Mouse (Mus musculus) liver, embryonic 13.5 days (tissue): ENCODE measurements around the gene D930020B18Rik. TPM values are rescaled to one million over a fixed set of nuclear protein-coding genes. Genes with fewer than 3 reads are reported as not detected.

ENCODE experiments used
- ATAC-seq: fragments of 200-750 bp; cut with Nextera tagmentation; 2 replicates; pipeline ENCODE4 v1.8.0; 2017; ENCODE audit warnings: low read depth, mild to moderate bottlenecking, moderate number of reproducible peaks, moderate library complexity
- DNase-seq: peaks from one replicate; pipeline ENCODE4 v3.0.0; 2022
- H3K27ac ChIP-seq: fragments of 300-500 bp; sonication (generic); 2 replicates; pipeline ENCODE4 v1.5.1; 2015; ENCODE audit warnings: moderate library complexity, mild to moderate bottlenecking, inconsistent platforms
- H3K27me3 ChIP-seq: fragments of 300-500 bp; sonication (generic); 2 replicates; pipeline ENCODE4 v1.6.1; 2015; ENCODE audit warnings: mild to moderate bottlenecking, inconsistent platforms
- H3K36me3 ChIP-seq: fragments of 300-500 bp; sonication (generic); 2 replicates; pipeline ENCODE4 v1.6.1; 2015; ENCODE audit warnings: mild to moderate bottlenecking, inconsistent platforms
- H3K4me1 ChIP-seq: fragments of 300-500 bp; sonication (generic); replicated peaks from 2 replicates; pipeline ENCODE4 v1.6.1; 2015; ENCODE audit warnings: inconsistent platforms
- H3K4me2 ChIP-seq: fragments of 300-500 bp; sonication (generic); 2 replicates; pipeline ENCODE4 v1.6.1; 2015; ENCODE audit warnings: inconsistent platforms, mild to moderate bottlenecking, moderate library complexity
- H3K4me3 ChIP-seq: fragments of 300-500 bp; sonication (generic); replicated peaks from 2 replicates; pipeline ENCODE4 v1.5.1; 2015; ENCODE audit warnings: mild to moderate bottlenecking, inconsistent platforms
- H3K9ac ChIP-seq: fragments of 300-500 bp; sonication (generic); 2 replicates; pipeline ENCODE4 v1.6.1; 2015; ENCODE audit warnings: mild to moderate bottlenecking, inconsistent platforms
- H3K9me3 ChIP-seq: fragments of 300-500 bp; sonication (generic); replicated peaks from 2 replicates; pipeline ENCODE4 v1.6.1; 2016; ENCODE audit warnings: inconsistent platforms
- WGBS: fragments of 180-500 bp; shearing (Covaris S2); methylation state at CpG from one replicate; pipeline ENCODE4 v1.1.7; 2015; ENCODE audit not compliant: insufficient replicate concordance; 5-methylcytosine and 5-hydroxymethylcytosine counted together
- polyA plus RNA-seq: library from polyadenylated mRNA; unstranded; fragments of >200 nt; fragmentation: Nextera tagmentation; extraction: Ambion mirVana; gene quantifications from 2 replicates; pipeline ENCODE4 v1.2.1, GENCODE M21; 2015

Gene D930020B18Rik
- polyA plus RNA-seq, 1 experiment from 2014 or later: not detected

GRCm38 (mm10) chr10:121705399-121706163 lies 64.2 kb downstream of the D930020B18Rik start:
- Histone ChIP-seq H3K27ac (no peak overlapping the region), H3K4me3 (no peak overlapping the region), H3K27me3 (no peaks in the 10 kb centered on the region), H3K4me1 (no peaks in the 10 kb centered on the region), H3K9ac (no peak overlapping the region), H3K9me3 (no peaks in the 10 kb centered on the region), H3K36me3 (no peaks in the 10 kb centered on the region), H3K4me2 (no peak overlapping the region)
- 70% methylated on average over 15 of the region's 15 CpGs for WGBS
- ATAC-seq (no peak), DNase-seq (no peak)

GRCm38 (mm10) chr10:121716862-121717261 lies 75.5 kb downstream of the D930020B18Rik start:
- ATAC-seq (no peak), DNase-seq (no peak)
- no peaks in the 10 kb centered on the region for H3K4me1 ChIP-seq
- H3K9me3 ChIP-seq: peaks cover 13% of the 10 kb centered on the region; the same call in 1 of the 2 replicates
- H3K4me2 ChIP-seq: no peak overlapping the region
- H3K27me3 ChIP-seq: no peaks in the 10 kb centered on the region
- H3K4me3 ChIP-seq: no peak overlapping the region
- no peak overlapping the region for H3K9ac ChIP-seq
- H3K36me3 ChIP-seq: no peaks in the 10 kb centered on the region
- H3K27ac ChIP-seq: no peak overlapping the region

- H3K4me2 ChIP-seq: no peak overlapping the region
- no peaks in the 10 kb centered on the region for H3K4me1 ChIP-seq
- H3K36me3 ChIP-seq: no peaks in the 10 kb centered on the region
- ATAC-seq (no peak), DNase-seq (no peak)
- H3K27ac ChIP-seq: no peak overlapping the region
- peaks cover 13% of the 10 kb centered on the region; the same call in 1 of the 2 replicates for H3K9me3 ChIP-seq
- 82% methylated on average over 18 of the region's 18 CpGs for WGBS
- no peak overlapping the region for H3K4me3 ChIP-seq
- no peaks in the 10 kb centered on the region for H3K27me3 ChIP-seq
- H3K9ac ChIP-seq: no peak overlapping the region
Measured at GRCm38 (mm10) chr10:121718896-121719585, 77.7 kb downstream of the D930020B18Rik start.

GRCm38 (mm10) chr10:121720701-121721100 lies 79.3 kb downstream of the D930020B18Rik start:
- DNase-seq: no peak
- no peaks in the 10 kb centered on the region for H3K4me1 ChIP-seq
- ATAC-seq: no peak
- 78% methylated on average over 13 of the region's 13 CpGs for WGBS
- H3K4me3 ChIP-seq: no peak overlapping the region
- no peaks in the 10 kb centered on the region for H3K36me3 ChIP-seq
- H3K9me3 ChIP-seq: peaks cover 13% of the 10 kb centered on the region; the same call in 1 of the 2 replicates
- H3K4me2 ChIP-seq: no peak overlapping the region
- H3K27ac ChIP-seq: no peak overlapping the region
- H3K9ac ChIP-seq: no peak overlapping the region
- no peaks in the 10 kb centered on the region for H3K27me3 ChIP-seq

- DNase-seq: no peak
- H3K4me2 ChIP-seq: no peak overlapping the region
- H3K4me3 ChIP-seq: no peak overlapping the region
- WGBS: 48% methylated on average over 4 of the region's 4 CpGs
- no peaks in the 10 kb centered on the region for H3K4me1 ChIP-seq
- peaks cover 2% of the 10 kb centered on the region; the same call in 1 of the 2 replicates for H3K9me3 ChIP-seq
- ATAC-seq: no peak
- H3K36me3 ChIP-seq: no peaks in the 10 kb centered on the region
- H3K27me3 ChIP-seq: no peaks in the 10 kb centered on the region
- no peak overlapping the region for H3K27ac ChIP-seq
- H3K9ac ChIP-seq: no peak overlapping the region
Measured at GRCm38 (mm10) chr10:121726505-121726904, 85.1 kb downstream of the D930020B18Rik start.

- WGBS: 61% methylated on average over 4 of the region's 4 CpGs
- H3K9me3 ChIP-seq: no peaks in the 10 kb centered on the region; the same call in 1 of the 2 replicates
Measured at GRCm38 (mm10) chr10:121727151-121727550, 85.8 kb downstream of the D930020B18Rik start.

GRCm38 (mm10) chr10:121728226-121728625 lies 86.8 kb downstream of the D930020B18Rik start:
- 85% methylated on average over 4 of the region's 4 CpGs for whole genome bisulfite sequencing
- Histone ChIP-seq H3K36me3 (no peaks in the 10 kb centered on the region), H3K4me1 (no peaks in the 10 kb centered on the region), H3K4me3 (no peak overlapping the region), H3K4me2 (no peak overlapping the region), H3K9me3 (no peaks in the 10 kb centered on the region), H3K9ac (no peak overlapping the region), H3K27me3 (no peaks in the 10 kb centered on the region), H3K27ac (no peak overlapping the region)
- DNase-seq: no peak
- ATAC-seq: no peak

More at GRCm38 (mm10) chr10:121727151-121727550, 85.8 kb downstream of the D930020B18Rik start:
- Histone ChIP-seq H3K4me2 (no peak overlapping the region), H3K9ac (no peak overlapping the region), H3K36me3 (no peaks in the 10 kb centered on the region), H3K27ac (no peak overlapping the region), H3K4me3 (no peak overlapping the region), H3K4me1 (no peaks in the 10 kb centered on the region), H3K27me3 (no peaks in the 10 kb centered on the region)
- ATAC-seq (no peak), DNase-seq (no peak)

- Histone ChIP-seq H3K4me3 (no peak overlapping the region), H3K27ac (no peak overlapping the region), H3K4me1 (no peaks in the 10 kb centered on the region), H3K4me2 (no peak overlapping the region), H3K36me3 (no peaks in the 10 kb centered on the region), H3K9ac (no peak overlapping the region), H3K9me3 (no peaks in the 10 kb centered on the region), H3K27me3 (no peaks in the 10 kb centered on the region)
- ATAC-seq (no peak), DNase-seq (no peak)
- WGBS: 49% methylated on average over 8 of the region's 8 CpGs
Measured at GRCm38 (mm10) chr10:121731048-121731725, 89.8 kb downstream of the D930020B18Rik start.

GRCm38 (mm10) chr10:121732542-121732941 lies 91.2 kb downstream of the D930020B18Rik start:
- 81% methylated on average over 9 of the region's 9 CpGs for WGBS
- no peak for DNase-seq
- Histone ChIP-seq H3K9ac (no peak overlapping the region), H3K27ac (no peak overlapping the region), H3K4me1 (no peaks in the 10 kb centered on the region), H3K9me3 (no peaks in the 10 kb centered on the region), H3K36me3 (no peaks in the 10 kb centered on the region), H3K27me3 (no peaks in the 10 kb centered on the region), H3K4me3 (no peak overlapping the region), H3K4me2 (no peak overlapping the region)
- no peak for ATAC-seq

- peaks cover 21% of the 10 kb centered on the region for H3K4me1 ChIP-seq
- ATAC-seq (no peak), DNase-seq (no peak)
- WGBS: 76% methylated on average over 3 of the region's 3 CpGs
- H3K9ac ChIP-seq: no peak overlapping the region
- H3K9me3 ChIP-seq: no peaks in the 10 kb centered on the region
- H3K27ac ChIP-seq: no peak overlapping the region
- H3K4me2 ChIP-seq: no peak overlapping the region
- H3K4me3 ChIP-seq: no peak overlapping the region
- no peaks in the 10 kb centered on the region for H3K27me3 ChIP-seq
- H3K36me3 ChIP-seq: no peaks in the 10 kb centered on the region
Measured at GRCm38 (mm10) chr10:121737256-121737655, 95.9 kb downstream of the D930020B18Rik start.
